Mouse (Mus musculus): ENCODE data around the gene Pank3. TPM values are rescaled to one million over a fixed set of nuclear protein-coding genes. Genes with fewer than 3 reads are reported as not detected.

Gene Pank3
- polyA plus RNA-seq, 1 experiment from 2014 or later = 16.6 TPM

GRCm38 (mm10) chr11:35744571-35744970 is 24.7 kb upstream of the Pank3 start:
- no peaks in the 10 kb centered on the region for H3K36me3 ChIP-seq (ENCODE audit: control insufficient read depth, insufficient read depth, low read length)
- no peak overlapping the region for H3K4me3 ChIP-seq (ENCODE audit: low read length)
- H3K9me3 ChIP-seq (ENCODE audit: control insufficient read depth, low read length) = no peaks in the 10 kb centered on the region
- H3K27me3 ChIP-seq (replicated peaks; ENCODE audit: control insufficient read depth, insufficient read depth, low read length) = no peaks in the 10 kb centered on the region
- 89% methylated on average over 6 of the region's 6 CpGs for WGBS
- H3K4me1 ChIP-seq (ENCODE audit: control insufficient read depth, insufficient read depth, low read depth, low read length) = no peaks in the 10 kb centered on the region
- H3K9ac ChIP-seq (ENCODE audit: low read depth, low read length) = no peak overlapping the region
- H3K27ac ChIP-seq (ENCODE audit: low read depth, low read length) = no peak overlapping the region
- no peak overlapping the region for H3K4me2 ChIP-seq (ENCODE audit: low read length)
- no peak for ATAC-seq

GRCm38 (mm10) chr11:35750578-35750977 is 18.7 kb upstream of the Pank3 start:
- WGBS = 83% methylated on average over 8 of the region's 8 CpGs
- no peak for ATAC-seq
- no peak overlapping the region for H3K4me2 ChIP-seq (ENCODE audit: low read length)
- H3K36me3 ChIP-seq (ENCODE audit: control insufficient read depth, insufficient read depth, low read length) = no peaks in the 10 kb centered on the region
- no peaks in the 10 kb centered on the region for H3K9me3 ChIP-seq (ENCODE audit: control insufficient read depth, low read length)
- H3K4me3 ChIP-seq (ENCODE audit: low read length) = no peak overlapping the region
- H3K27me3 ChIP-seq (replicated peaks; ENCODE audit: control insufficient read depth, insufficient read depth, low read length) = no peaks in the 10 kb centered on the region
- H3K27ac ChIP-seq (ENCODE audit: low read depth, low read length) = no peak overlapping the region
- no peaks in the 10 kb centered on the region for H3K4me1 ChIP-seq (ENCODE audit: control insufficient read depth, insufficient read depth, low read depth, low read length)
- H3K9ac ChIP-seq (ENCODE audit: low read depth, low read length) = no peak overlapping the region

GRCm38 (mm10) chr11:35754906-35755418 is 14.3 kb upstream of the Pank3 start:
- Histone ChIP-seq H3K4me2 (ENCODE audit: low read length) (no peak overlapping the region), H3K4me3 (ENCODE audit: low read length) (no peak overlapping the region), H3K27ac (ENCODE audit: low read depth, low read length) (no peak overlapping the region), H3K4me1 (ENCODE audit: control insufficient read depth, insufficient read depth, low read depth, low read length) (no peaks in the 10 kb centered on the region), H3K27me3 (replicated peaks; ENCODE audit: control insufficient read depth, insufficient read depth, low read length) (no peaks in the 10 kb centered on the region), H3K9ac (ENCODE audit: low read depth, low read length) (no peak overlapping the region), H3K36me3 (ENCODE audit: control insufficient read depth, insufficient read depth, low read length) (no peaks in the 10 kb centered on the region), H3K9me3 (ENCODE audit: control insufficient read depth, low read length) (no peaks in the 10 kb centered on the region)
- no peak for ATAC-seq
- 79% methylated on average over 4 of the region's 4 CpGs for WGBS

DNA sequence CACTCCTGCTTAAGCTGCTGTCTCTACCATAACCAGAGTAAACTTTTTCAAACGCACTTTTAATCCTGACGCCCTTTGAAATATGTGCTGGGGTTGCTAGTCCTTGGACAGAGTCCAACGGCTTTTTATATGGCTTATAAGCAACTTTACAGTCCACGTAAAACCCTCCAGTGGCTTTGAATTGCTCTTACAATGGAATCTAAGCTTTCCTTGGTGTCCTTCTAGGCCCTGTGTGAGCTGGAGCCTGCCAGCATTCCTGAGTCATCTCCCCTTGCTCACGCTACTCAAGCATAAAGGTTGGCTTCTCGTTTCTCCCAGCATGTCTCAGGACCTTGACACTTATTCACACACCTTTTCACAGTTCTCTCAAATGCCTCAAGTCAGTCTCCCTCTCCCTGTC is 13.7 kb upstream of the Pank3 start:
- H3K9ac ChIP-seq (ENCODE audit: low read depth, low read length) = no peak overlapping the region
- 53% methylated on average over 6 of the region's 6 CpGs for WGBS
- no peaks in the 10 kb centered on the region for H3K9me3 ChIP-seq (ENCODE audit: control insufficient read depth, low read length)
- H3K27me3 ChIP-seq (replicated peaks; ENCODE audit: control insufficient read depth, insufficient read depth, low read length) = no peaks in the 10 kb centered on the region
- no peaks in the 10 kb centered on the region for H3K36me3 ChIP-seq (ENCODE audit: control insufficient read depth, insufficient read depth, low read length)
- no peak overlapping the region for H3K27ac ChIP-seq (ENCODE audit: low read depth, low read length)
- ATAC-seq = no peak
- no peak overlapping the region for H3K4me2 ChIP-seq (ENCODE audit: low read length)
- H3K4me1 ChIP-seq (ENCODE audit: control insufficient read depth, insufficient read depth, low read depth, low read length) = no peaks in the 10 kb centered on the region
- H3K4me3 ChIP-seq (ENCODE audit: low read length) = no peak overlapping the region

GRCm38 (mm10) chr11:35756411-35757303 is 12.6 kb upstream of the Pank3 start:
- no peak overlapping the region for H3K4me2 ChIP-seq (ENCODE audit: low read length)
- no peaks in the 10 kb centered on the region for H3K4me1 ChIP-seq (ENCODE audit: control insufficient read depth, insufficient read depth, low read depth, low read length)
- no peaks in the 10 kb centered on the region for H3K36me3 ChIP-seq (ENCODE audit: control insufficient read depth, insufficient read depth, low read length)
- H3K9me3 ChIP-seq (ENCODE audit: control insufficient read depth, low read length) = no peaks in the 10 kb centered on the region
- no peak overlapping the region for H3K9ac ChIP-seq (ENCODE audit: low read depth, low read length)
- 83% methylated on average over 11 of the region's 11 CpGs for WGBS
- no peaks in the 10 kb centered on the region for H3K27me3 ChIP-seq (replicated peaks; ENCODE audit: control insufficient read depth, insufficient read depth, low read length)
- H3K27ac ChIP-seq (ENCODE audit: low read depth, low read length) = no peak overlapping the region
- ATAC-seq = no peak
- H3K4me3 ChIP-seq (ENCODE audit: low read length) = no peak overlapping the region

DNA sequence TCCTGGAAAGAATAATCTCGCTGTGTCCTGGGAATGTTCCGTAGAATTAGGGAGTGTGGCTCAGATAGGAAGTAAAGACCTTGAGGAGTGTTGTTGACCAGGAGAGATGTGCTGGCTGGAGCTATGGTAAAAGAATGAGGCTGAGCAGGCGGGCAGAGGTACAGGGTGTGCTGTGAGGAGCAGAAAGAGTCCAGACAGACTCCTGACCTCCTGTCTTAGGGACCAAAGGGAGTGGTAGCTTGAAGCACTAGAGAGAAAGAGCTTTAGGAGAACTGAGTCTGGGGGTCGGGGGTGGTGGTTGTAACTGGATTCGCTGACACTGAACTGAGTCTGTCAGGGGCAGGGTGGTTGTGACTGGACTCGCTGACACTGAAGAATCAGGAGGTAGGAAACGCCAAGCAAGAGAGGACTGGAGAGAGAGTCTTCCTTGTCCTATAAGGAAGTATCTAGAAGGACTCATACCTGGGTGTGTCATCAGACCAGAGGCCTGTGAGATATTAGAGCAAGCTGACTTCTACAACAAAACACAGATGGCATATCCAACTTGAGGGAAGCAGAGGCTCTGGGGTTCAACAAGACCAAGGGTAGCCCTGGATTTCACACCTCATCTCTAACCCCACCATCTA is 9.2 kb upstream of the Pank3 start:
- H3K4me1 ChIP-seq (ENCODE audit: control insufficient read depth, insufficient read depth, low read depth, low read length) = no peaks in the 10 kb centered on the region
- WGBS = 91% methylated on average over 7 of the region's 7 CpGs
- no peaks in the 10 kb centered on the region for H3K36me3 ChIP-seq (ENCODE audit: control insufficient read depth, insufficient read depth, low read length)
- no peak overlapping the region for H3K27ac ChIP-seq (ENCODE audit: low read depth, low read length)
- no peak overlapping the region for H3K4me2 ChIP-seq (ENCODE audit: low read length)
- H3K27me3 ChIP-seq (replicated peaks; ENCODE audit: control insufficient read depth, insufficient read depth, low read length) = no peaks in the 10 kb centered on the region
- ATAC-seq = no peak
- no peak overlapping the region for H3K4me3 ChIP-seq (ENCODE audit: low read length)
- H3K9ac ChIP-seq (ENCODE audit: low read depth, low read length) = no peak overlapping the region
- no peaks in the 10 kb centered on the region for H3K9me3 ChIP-seq (ENCODE audit: control insufficient read depth, low read length)

DNA sequence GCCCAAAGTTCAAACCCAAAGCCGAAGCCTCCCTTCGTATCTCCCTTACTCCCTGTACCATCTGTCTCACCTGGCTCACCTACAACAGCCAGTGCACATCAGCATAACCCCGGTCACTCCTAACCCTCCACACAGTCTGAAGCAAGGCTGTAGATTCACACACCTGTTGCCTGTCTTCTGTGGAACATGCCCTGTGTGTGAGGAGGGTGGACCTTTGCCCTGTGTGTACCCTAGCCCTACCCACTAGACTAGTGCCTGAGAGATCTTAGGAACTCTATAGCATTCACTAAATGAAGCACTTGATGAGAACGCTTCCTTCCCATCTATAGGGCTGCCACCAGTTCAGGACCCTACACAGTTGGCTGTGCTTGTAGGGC is 8.7 kb upstream of the Pank3 start:
- 99% methylated on average over 4 of the region's 4 CpGs for WGBS
- no peak overlapping the region for H3K27ac ChIP-seq (ENCODE audit: low read depth, low read length)

GRCm38 (mm10) chr11:35766845-35767244 is 2.4 kb upstream of the Pank3 start:
- H3K36me3 ChIP-seq (ENCODE audit: control insufficient read depth, insufficient read depth, low read length) = no peaks in the 10 kb centered on the region
- no peak for ATAC-seq
- H3K4me1 ChIP-seq (ENCODE audit: control insufficient read depth, insufficient read depth, low read depth, low read length) = peaks cover 11% of the 10 kb centered on the region
- H3K27me3 ChIP-seq (replicated peaks; ENCODE audit: control insufficient read depth, insufficient read depth, low read length) = no peaks in the 10 kb centered on the region
- H3K9ac ChIP-seq (ENCODE audit: low read depth, low read length) = no peak overlapping the region
- whole genome bisulfite sequencing = 90% methylated on average over 5 of the region's 5 CpGs
- H3K27ac ChIP-seq (ENCODE audit: low read depth, low read length) = no peak overlapping the region
- no peak overlapping the region for H3K4me2 ChIP-seq (ENCODE audit: low read length)
- H3K9me3 ChIP-seq (ENCODE audit: control insufficient read depth, low read length) = no peaks in the 10 kb centered on the region
- no peak overlapping the region for H3K4me3 ChIP-seq (ENCODE audit: low read length)

More for the DNA sequence above, 8.7 kb upstream of the Pank3 start:
- H3K9me3 ChIP-seq (ENCODE audit: control insufficient read depth, low read length) = no peaks in the 10 kb centered on the region
- H3K9ac ChIP-seq (ENCODE audit: low read depth, low read length) = no peak overlapping the region
- no peak overlapping the region for H3K4me3 ChIP-seq (ENCODE audit: low read length)
- H3K4me1 ChIP-seq (ENCODE audit: control insufficient read depth, insufficient read depth, low read depth, low read length) = no peaks in the 10 kb centered on the region
- no peaks in the 10 kb centered on the region for H3K36me3 ChIP-seq (ENCODE audit: control insufficient read depth, insufficient read depth, low read length)
- no peak overlapping the region for H3K4me2 ChIP-seq (ENCODE audit: low read length)
- H3K27me3 ChIP-seq (replicated peaks; ENCODE audit: control insufficient read depth, insufficient read depth, low read length) = no peaks in the 10 kb centered on the region
- ATAC-seq = no peak

- 1% methylated on average over 23 of the region's 41 CpGs for WGBS
- peak overlapping the region; percentile 85 for H3K4me3 ChIP-seq (ENCODE audit: low read length)
- peak overlapping the region; percentile 92 for H3K9ac ChIP-seq (ENCODE audit: low read depth, low read length)
- ATAC-seq = peak; percentile 87
- no peaks in the 10 kb centered on the region for H3K36me3 ChIP-seq (ENCODE audit: control insufficient read depth, insufficient read depth, low read length)
- peak overlapping the region; percentile 96 for H3K27ac ChIP-seq (ENCODE audit: low read depth, low read length)
- H3K4me1 ChIP-seq (ENCODE audit: control insufficient read depth, insufficient read depth, low read depth, low read length) = peaks cover 14% of the 10 kb centered on the region
- H3K27me3 ChIP-seq (replicated peaks; ENCODE audit: control insufficient read depth, insufficient read depth, low read length) = no peaks in the 10 kb centered on the region
- peak overlapping the region; percentile 69 for H3K4me2 ChIP-seq (ENCODE audit: low read length)
- no peaks in the 10 kb centered on the region for H3K9me3 ChIP-seq (ENCODE audit: control insufficient read depth, low read length)
Observed at GRCm38 (mm10) chr11:35769746-35770437, 608 bp downstream of the Pank3 start.

Data from hindbrain, embryonic 16.5 days (tissue).